Mouse (Mus musculus) spleen, postnatal 36 days (tissue): ENCODE measurements at regions not wholly inside any gene's neighbourhood (a gene's known extent, or its start where the extent isn't known, plus 50 kb on each side); places are given as distances from the start of the nearest gene placed in this dataset.

Experiments used
- DNase-seq, 2 experiments: peaks; one replicate each; pipeline ENCODE4 v3.0.0; 2022; ENCODE audit warnings: low spot score in 2 of 2, mixed read lengths in 1 of 2

- DNase-seq = no peak
Measured at GRCm38 (mm10) chr1:195312426-195312825, 135.9 kb upstream of the Cr2 start.

DNA sequence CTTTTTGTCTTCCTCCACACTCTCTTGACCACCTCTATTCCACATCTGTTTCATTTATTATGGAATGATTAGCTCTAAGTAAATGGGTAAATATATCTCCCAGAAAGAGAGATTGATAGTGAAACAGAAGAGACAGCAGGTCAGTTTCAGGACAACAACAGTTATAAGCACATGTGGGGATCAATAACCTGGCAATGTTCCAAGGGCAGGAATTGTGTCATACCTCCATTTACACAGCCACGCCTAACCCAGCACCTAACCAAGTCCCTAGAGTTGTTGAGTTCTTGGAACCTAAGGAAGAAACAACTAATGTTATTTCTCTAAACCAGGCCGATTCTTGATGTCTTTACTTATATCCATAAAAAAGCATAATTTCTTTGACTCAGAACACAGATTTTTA, 108.6 kb upstream of the Cr2 start:
- DNase-seq = no peak

DNA sequence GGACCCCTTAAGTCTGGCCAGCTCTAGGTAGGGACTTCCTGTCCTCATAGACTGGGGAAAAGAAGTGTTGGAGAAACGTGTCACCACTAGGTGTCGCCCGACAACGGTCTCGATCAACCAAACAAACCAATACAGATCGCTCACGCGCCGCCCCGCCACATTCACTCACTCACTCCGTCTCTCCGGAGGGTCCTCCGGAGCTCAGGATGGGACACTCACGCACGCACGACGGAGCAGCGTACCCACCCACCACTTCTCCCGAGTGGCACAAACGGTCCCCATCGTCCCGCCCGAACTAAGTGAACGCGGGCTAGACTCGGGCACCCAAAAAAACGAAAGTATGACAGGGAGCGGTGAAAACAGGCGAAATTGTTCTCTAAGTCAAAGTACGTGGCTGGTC, 65.0 kb upstream of the Cr2 start:
- peak; percentile 91 to 94 for DNase-seq

DNA sequence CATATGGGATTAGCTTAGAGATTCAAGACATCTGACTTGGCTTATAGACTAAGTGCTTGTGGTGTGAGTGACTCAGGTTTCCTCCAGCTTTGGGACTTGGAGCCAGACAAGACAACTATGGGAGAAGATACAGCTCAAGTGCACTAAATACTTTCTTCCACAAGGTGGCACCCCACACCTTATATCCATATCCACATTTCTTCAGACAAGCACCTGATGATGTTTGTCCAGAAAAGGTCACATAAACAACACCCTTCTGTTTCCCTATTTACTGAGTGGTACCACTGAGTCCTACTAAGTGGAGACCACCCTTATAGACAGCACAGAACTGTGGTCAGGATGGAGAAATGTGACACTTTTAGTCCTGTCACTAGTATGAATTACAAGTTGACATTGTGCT, 56.1 kb upstream of the Cr2 start:
- peak; percentile 43 to 61 for DNase-seq

DNA sequence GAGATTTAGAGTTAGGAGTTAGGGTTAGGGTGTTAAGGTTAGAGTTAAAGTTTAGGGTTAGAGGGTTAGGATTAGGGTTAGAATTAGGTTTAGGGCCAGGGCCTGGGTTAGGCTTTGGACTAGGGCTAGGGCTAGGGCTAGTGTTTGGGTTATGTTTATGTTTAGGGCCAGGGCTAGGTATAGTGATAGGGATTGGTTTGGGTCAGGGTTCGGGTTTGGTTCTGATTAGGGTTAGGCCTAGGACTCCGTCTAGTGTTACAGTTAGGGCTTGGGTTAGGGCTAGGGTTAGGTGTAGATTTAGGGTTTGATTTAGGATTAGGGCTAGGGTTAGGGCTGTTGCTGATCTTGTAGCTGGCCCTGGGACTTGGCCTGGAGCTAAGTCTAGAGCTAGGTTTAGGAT, 50.5 kb upstream of the Cr2 start:
- no peak for DNase-seq
